Mouse (Mus musculus) spleen, postnatal 4 days (tissue): Measurements from ENCODE around the gene Lpgat1.

Experiments
- DNase-seq, 2 experiments: peaks; one replicate each; pipeline ENCODE4 v3.0.0; 2022; ENCODE audit warnings: low spot score in 2 of 2

Lpgat1 gene

GRCm38 (mm10) chr1:191717601-191718498, at the start of gene Lpgat1:
Gene Lpgat1 (plus strand): TSS chr1:191717834.
- peak; percentile 71 to 82 for DNase-seq

GRCm38 (mm10) chr1:191668030-191668429, 49.6 kb upstream of the Lpgat1 start:
- DNase-seq, result no peak

DNA sequence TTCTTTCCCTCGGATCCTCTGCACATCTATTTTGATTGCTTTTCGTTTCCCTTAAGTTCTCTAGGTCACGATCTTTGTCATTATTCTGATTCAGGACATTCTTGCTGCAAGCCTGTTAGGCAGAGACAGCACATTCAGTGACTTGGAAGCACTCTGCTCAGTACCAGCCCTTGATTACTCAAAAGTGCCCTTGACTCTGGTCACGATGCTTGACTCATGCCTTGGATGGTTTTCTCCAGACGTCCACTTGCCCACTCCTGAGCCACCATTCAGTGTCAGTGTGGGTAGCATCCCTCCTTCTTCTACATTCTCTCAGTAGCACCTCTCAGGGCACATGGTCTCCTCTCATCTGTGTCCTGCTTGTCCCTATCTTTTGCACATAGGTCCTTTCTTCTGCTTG, 43.6 kb upstream of the Lpgat1 start:
- DNase-seq, result no peak

GRCm38 (mm10) chr1:191681633-191682032, 36.0 kb upstream of the Lpgat1 start:
- no peak for DNase-seq

DNA sequence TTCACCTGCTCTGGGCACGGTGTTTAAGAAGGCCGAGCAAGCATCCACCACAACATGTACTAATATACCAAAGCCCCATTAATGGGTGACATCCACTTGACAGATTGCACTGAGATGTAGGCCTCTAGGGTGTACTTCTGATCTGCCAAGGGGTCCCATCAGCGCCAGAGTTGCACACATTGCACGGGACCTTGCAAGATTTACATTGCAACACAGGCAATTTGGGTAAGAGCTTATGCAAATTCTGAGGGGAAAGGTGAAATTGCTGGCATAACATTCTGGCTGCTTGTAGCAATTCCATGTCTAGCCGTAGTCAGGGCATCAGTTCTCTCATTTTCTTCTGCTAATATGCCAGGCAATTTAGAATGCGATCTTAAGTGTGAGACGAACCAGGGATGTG, 30.1 kb upstream of the Lpgat1 start:
- peak in 1 of 2 experiments; percentile 14 for DNase-seq

GRCm38 (mm10) chr1:191693231-191693630, 24.4 kb upstream of the Lpgat1 start:
- no peak for DNase-seq

DNA sequence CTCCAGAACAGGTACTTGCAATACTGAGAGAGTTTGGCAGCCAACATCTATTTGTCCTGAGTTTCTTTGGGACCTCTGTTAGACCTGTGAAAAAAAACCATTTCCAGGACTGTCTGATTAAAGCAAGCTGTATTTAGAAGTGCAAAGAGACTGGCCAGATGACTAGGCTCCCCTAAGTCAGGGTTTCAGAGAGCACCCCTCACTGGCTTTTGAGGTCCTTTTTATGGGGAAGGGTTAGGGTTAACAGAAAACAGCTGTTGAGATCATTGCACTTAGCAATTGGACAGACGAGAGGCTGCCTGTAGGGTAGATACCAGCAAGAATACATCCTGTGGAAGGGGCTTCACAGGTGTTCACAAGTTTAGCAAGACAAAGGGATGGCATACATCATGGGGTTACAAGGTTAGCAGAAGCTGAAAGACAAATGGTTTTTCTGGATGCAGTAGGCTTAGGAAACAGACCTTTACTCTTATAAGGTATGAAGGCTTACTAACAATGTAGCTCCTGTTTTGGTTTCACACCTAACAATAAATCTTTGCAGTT, 19.3 kb upstream of the Lpgat1 start:
- no peak for DNase-seq

DNA sequence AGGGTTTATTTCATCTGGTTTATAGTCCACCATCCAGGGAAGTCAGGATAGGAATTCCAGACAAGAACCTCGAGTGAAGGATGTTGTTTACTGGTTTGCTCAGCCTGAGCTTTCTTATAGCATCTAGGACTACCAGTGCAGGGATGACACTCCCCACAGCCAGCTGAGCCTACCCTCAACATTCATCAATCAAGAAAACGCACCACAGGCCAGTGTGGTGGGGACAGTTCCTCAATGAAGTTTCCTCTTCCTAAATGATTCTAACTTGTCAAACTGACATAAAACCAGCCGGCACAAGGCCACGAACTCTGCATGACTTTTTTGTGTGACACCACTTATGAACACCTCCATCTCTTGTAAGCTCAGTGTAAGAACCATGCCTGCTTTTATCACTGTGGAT, 13.1 kb upstream of the Lpgat1 start:
- no peak for DNase-seq

DNA sequence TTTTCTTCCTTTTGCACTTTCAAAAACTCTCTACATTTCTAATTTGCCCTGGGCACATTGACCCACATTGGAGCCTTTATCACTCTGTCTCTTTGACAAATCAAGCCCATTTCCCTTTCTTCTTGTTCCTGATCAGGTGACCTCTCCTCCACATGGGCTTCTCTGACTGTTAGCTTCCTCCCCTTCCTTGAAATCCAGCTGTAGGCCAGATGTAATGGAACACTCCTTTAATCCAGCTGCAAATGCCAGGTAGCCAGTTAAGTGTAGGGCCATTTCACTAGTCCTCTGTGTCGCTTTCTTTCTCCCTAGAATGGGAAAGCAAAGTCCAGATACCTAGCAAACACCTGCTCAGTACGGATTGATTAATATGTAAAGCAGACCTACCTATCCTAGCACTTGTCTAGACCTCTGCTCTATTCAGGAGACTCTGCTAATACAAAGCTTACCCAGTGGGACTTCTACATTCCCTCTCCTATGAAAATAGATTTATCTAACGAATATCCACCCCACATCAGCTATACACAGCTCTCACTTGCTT, 11.0 kb upstream of the Lpgat1 start:
- no peak for DNase-seq

DNA sequence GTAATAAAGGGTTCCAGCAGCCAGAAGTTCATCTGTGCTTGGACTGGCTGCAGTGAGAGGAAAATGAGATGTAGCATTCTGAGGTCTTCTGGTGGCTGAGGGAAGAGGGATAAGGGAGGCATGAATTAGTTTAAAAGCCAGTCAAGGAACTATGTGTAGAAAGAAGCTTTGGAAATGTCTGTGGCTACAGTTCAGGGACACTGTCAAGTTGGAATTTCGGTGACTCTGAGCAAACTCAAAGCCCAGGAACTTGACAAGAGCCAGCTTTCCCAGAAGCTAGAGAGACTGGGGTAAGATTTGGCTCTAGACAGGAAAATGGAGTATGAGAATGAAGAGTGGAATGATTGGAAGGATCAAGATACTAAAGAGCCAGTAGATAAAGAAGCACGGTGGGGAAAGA, 7.8 kb upstream of the Lpgat1 start:
- DNase-seq, result no peak

GRCm38 (mm10) chr1:191712224-191712838, 5.3 kb upstream of the Lpgat1 start:
- no peak for DNase-seq

GRCm38 (mm10) chr1:191713813-191714212, 3.8 kb upstream of the Lpgat1 start:
- no peak for DNase-seq

- DNase-seq, result no peak
Measured at GRCm38 (mm10) chr1:191715150-191715549, 2.5 kb upstream of the Lpgat1 start.

- DNase-seq, result no peak
Measured at GRCm38 (mm10) chr1:191717141-191717540, 493 bp upstream of the Lpgat1 start.

DNA sequence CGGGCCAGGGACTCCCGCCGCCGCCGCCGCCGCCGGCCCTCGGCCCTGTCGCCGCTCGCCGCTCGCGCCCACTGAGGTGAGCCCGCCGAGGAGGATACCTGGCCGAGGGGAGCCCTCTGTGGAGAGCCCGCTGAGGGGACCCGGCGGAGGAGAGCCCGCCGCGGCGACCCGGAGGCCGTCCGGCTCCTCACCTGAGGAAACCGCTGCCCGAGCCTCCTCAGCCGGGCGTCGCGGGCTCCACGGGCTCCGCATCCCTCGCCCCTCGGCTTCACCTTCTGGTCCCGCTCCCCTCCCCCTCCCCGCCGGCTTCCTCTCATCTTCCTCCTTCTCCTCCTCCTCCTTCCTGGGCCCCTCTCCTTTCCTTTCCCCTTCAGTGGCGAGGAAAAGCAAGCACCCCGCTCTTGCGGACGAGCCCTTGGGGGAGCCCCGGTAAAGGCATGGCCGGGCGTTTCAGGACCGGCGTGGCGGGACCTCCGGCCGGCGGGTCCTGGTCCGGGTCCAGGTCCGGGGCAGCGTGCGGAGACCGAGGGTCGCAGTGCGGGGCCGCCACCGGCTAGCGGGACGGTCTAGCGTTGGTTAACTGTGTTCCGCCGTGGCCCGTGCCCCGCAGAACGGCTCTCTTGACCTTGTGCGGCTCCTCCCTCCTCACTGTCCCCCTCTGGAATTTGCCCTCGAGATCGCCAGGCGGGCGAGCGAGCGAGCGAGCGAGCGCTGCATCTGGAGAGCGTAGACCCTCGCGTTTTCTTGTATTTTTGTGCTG, 1.1 kb downstream of the Lpgat1 start:
- DNase-seq, result peak; percentile 17 to 71

DNA sequence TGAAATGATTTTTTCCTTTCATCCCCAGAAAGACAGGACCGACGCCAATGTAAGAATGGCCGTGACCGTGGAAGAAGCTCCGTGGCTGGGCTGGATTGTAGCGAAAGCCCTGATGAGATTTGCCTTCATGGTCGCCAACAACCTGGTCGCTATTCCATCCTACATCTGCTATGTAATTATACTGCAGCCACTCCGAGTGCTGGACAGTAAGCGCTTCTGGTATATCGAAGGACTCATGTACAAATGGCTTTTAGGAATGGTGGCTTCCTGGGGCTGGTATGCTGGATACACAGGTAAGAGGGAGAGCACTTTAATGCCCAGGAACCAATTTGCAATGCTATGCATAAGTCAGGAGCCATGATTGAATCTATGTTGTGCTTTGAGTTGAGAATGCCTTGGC, 1.7 kb downstream of the Lpgat1 start:
- DNase-seq, result no peak

DNA sequence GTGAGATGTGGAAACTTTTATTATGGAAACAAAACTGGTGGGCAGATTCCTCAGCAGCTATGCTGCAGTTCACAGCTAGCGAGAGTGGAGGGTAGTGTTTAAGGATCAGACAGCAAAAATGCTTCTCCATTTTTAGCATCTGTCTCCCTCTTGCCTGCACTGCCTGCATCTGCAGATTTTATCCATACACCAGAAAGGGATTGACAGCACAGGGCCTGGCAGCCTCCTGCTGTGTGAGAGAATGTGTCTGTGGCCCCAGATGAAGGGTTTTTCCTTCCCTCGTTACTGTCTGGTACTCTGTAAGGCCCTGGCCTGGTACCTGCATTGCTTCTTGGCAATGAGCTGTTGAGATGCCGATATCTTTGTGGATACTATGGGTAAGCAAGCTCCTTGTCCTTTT, 2.8 kb downstream of the Lpgat1 start:
- DNase-seq, result no peak

- DNase-seq, result no peak
Measured at GRCm38 (mm10) chr1:191722706-191723105, 5.1 kb downstream of the Lpgat1 start.

GRCm38 (mm10) chr1:191723675-191724074, 6.0 kb downstream of the Lpgat1 start:
- no peak for DNase-seq

DNA sequence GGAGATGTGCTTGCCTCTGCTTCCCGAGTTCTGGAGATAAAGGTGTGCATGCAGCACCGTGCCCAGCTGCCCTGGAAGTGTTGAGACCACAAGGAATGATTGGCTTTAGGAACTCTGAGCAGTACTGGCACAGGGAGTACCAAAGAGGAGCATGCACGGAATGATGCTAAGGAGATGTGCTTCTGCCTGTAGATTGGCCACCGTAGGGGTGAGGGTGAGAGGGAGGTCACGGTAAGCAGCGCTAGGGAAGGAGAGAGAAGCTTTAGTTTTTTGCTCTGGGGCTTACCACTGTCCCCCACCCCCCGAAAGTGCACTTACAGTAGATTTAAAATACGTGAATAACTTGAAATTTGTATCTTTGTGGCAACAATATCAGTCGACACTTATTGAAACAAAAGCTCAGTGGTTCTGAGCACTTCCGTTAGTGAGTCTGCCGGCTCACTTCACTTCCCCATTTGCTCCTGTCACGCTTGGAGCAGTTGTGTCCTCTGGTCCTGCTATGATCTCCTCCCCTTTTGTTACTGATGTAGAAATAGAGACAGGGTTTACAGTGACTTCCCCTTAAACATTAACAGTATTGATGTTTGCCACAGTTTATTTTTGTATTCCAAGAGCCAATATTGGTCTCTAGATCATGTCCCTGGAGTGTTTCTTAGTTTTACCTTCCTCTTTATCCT, 6.9 kb downstream of the Lpgat1 start:
- peak in 1 of 2 experiments; percentile 31 for DNase-seq

DNA sequence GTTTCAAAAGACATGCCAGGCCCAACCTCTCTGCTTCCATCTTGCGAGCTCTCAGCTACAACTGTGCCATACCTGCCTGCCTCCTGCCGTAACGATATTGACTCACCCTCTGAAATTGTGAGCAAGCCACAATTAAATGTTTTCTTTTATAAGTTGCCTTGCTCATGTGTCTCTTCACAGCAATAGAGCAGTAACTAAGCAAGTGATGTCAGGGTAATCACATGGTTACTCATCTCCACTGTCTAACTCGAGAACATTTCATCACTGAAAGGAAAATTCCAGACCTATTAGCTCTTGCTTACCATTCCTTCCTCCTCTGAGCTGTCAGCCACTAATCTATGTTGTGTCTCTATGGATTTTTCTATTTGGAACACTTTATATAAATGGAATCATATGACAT, 15.0 kb downstream of the Lpgat1 start:
- DNase-seq, result no peak
